Mouse (Mus musculus): ENCODE results near the gene Zmynd8. TPM values are rescaled to one million over a fixed set of nuclear protein-coding genes. Genes with fewer than 3 reads are reported as not detected.
A peak's percentile ranks its signal among the peaks of the same experiment; 100 is the strongest.

The Zmynd8 gene
- total and polyA plus RNA-seq, 2 experiments from 2014 or later, result 56.8 to 73.4 TPM

- 55% methylated on average over 15 of the region's 15 CpGs for WGBS
- H3K9me3 ChIP-seq (ENCODE audit: low read length), result no peaks in the 10 kb centered on the region
- no peaks in the 10 kb centered on the region for H3K27me3 ChIP-seq (ENCODE audit: insufficient read depth, low read length)
- no peak overlapping the region for H3K4me2 ChIP-seq (ENCODE audit: low read depth, low read length, poor library complexity, severe bottlenecking)
- H3K36me3 ChIP-seq (ENCODE audit: insufficient read depth, low read length), result no peaks in the 10 kb centered on the region
- H3K27ac ChIP-seq (ENCODE audit: low read depth, low read length), result no peak overlapping the region; the same call in 1 of the 2 replicates
- DNase-seq (ENCODE audit: low spot score) (peak; percentile 66), ATAC-seq (ENCODE audit: low FRiP score) (0 out of 2 replicates have a peak, but pooled peaks have one; percentile 20)
- H3K4me1 ChIP-seq (ENCODE audit: insufficient read depth, low read length), result peaks cover 7% of the 10 kb centered on the region; the same call in 1 of the 2 replicates
- H3K4me3 ChIP-seq (ENCODE audit: low read depth, low read length), result no peak overlapping the region
- H3K9ac ChIP-seq (replicated peaks; ENCODE audit: low read length, poor library complexity, severe bottlenecking), result no peak overlapping the region
- TF ChIP-seq CTCF (IDR thresholded peaks at IDR 0.05), result no peak
These were observed 141.0 kb downstream of the Zmynd8 start for GRCm38 (mm10) chr2:165757799-165758198.

GRCm38 (mm10) chr2:165752704-165753103 lies 146.1 kb downstream of the Zmynd8 start:
- WGBS, result 93% methylated on average over 4 of the region's 4 CpGs
- peaks cover 2% of the 10 kb centered on the region; the same call in 1 of the 2 replicates for H3K4me1 ChIP-seq (ENCODE audit: insufficient read depth, low read length)
- ATAC-seq (ENCODE audit: low FRiP score), result no peak

DNA sequence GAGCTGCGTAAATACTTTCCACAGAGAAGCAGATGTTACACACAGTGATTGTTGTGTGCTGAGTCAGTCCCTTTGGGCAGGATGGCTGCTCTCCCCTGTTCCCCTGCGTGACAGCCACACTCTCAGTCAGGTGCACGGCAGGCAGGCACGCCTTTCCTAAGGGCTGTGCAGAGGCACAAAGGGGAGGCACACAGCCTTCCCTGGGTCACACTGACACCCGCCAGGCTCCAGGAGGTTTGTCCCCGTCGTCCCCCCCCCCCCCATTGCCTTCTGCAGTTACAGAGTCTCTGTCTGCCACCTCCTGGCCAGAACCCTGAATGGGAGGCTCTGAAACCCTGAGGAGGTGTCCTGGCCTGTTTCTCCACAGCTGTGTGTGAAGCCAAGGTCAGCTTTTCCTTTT lies 147.7 kb downstream of the Zmynd8 start:
- Histone ChIP-seq H3K9ac (replicated peaks; ENCODE audit: low read length, poor library complexity, severe bottlenecking) (no peak overlapping the region), H3K4me1 (ENCODE audit: insufficient read depth, low read length) (no peaks in the 10 kb centered on the region), H3K27ac (ENCODE audit: low read depth, low read length) (no peak overlapping the region), H3K4me2 (ENCODE audit: low read depth, low read length, poor library complexity, severe bottlenecking) (no peak overlapping the region), H3K27me3 (ENCODE audit: insufficient read depth, low read length) (no peaks in the 10 kb centered on the region), H3K4me3 (ENCODE audit: low read depth, low read length) (no peak overlapping the region), H3K36me3 (ENCODE audit: insufficient read depth, low read length) (no peaks in the 10 kb centered on the region), H3K9me3 (ENCODE audit: low read length) (no peaks in the 10 kb centered on the region)
- peak; percentile 53 for TF ChIP-seq CTCF (IDR thresholded peaks at IDR 0.05)
- ATAC-seq (ENCODE audit: low FRiP score), result no peak
- WGBS, result 32% methylated on average over 7 of the region's 7 CpGs
- DNase-seq (ENCODE audit: low spot score), result no peak

More at GRCm38 (mm10) chr2:165752704-165753103, 146.1 kb downstream of the Zmynd8 start:
- Histone ChIP-seq H3K4me2 (ENCODE audit: low read depth, low read length, poor library complexity, severe bottlenecking) (no peak overlapping the region), H3K36me3 (ENCODE audit: insufficient read depth, low read length) (no peaks in the 10 kb centered on the region), H3K9ac (replicated peaks; ENCODE audit: low read length, poor library complexity, severe bottlenecking) (no peak overlapping the region), H3K27ac (ENCODE audit: low read depth, low read length) (no peak overlapping the region), H3K9me3 (ENCODE audit: low read length) (no peaks in the 10 kb centered on the region), H3K27me3 (ENCODE audit: insufficient read depth, low read length) (no peaks in the 10 kb centered on the region), H3K4me3 (ENCODE audit: low read depth, low read length) (no peak overlapping the region)
- no peak for TF ChIP-seq CTCF (IDR thresholded peaks at IDR 0.05)
- no peak for DNase-seq (ENCODE audit: low spot score)

DNA sequence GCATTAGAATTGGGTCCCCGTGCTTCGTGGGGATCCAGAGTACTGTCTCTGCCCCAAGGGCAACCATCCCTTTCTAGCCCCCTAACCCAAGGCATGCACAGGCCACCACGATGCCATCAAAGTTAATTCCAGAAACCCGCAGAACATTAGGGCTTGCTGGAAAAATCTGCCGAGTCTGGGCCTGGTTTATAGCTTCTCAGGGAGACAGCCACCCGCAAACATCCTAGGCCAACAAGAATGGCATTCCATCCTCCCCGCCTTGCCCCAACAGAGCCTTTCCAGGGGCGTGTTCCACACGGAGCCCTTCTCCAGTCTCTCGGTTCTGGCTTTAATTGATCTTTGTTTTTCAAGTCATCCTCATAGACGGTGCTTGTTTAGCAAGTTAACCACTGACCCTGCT lies 150.4 kb downstream of the Zmynd8 start:
- Histone ChIP-seq H3K27me3 (ENCODE audit: insufficient read depth, low read length) (no peaks in the 10 kb centered on the region), H3K27ac (ENCODE audit: low read depth, low read length) (no peak overlapping the region), H3K36me3 (ENCODE audit: insufficient read depth, low read length) (no peaks in the 10 kb centered on the region), H3K4me2 (ENCODE audit: low read depth, low read length, poor library complexity, severe bottlenecking) (no peak overlapping the region), H3K9me3 (ENCODE audit: low read length) (no peaks in the 10 kb centered on the region), H3K4me1 (ENCODE audit: insufficient read depth, low read length) (no peaks in the 10 kb centered on the region), H3K9ac (replicated peaks; ENCODE audit: low read length, poor library complexity, severe bottlenecking) (no peak overlapping the region), H3K4me3 (ENCODE audit: low read depth, low read length) (no peak overlapping the region)
- 15% methylated on average over 11 of the region's 11 CpGs for WGBS
- DNase-seq (ENCODE audit: low spot score) (no peak), ATAC-seq (ENCODE audit: low FRiP score) (no peak)
- no peak for TF ChIP-seq CTCF (IDR thresholded peaks at IDR 0.05)

DNA sequence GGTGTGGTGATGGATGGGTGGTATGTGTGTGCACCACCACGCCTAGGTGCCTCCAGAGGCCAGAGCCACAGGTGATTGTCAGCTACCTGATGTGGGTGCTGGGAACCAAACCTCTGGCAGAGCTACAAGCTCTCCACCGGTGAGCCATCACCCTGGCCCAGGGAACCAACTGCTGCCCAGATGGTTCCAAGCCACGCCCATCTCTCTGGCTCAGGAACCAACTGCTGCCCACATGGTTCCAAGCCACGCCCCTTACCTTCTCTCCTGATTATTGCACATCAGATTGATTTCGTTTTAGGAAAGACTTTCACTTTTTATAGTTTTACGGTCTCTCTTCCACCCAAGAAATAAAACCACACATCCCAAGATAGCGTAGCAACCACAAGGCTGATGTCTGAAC lies 150.8 kb downstream of the Zmynd8 start:
- ATAC-seq (ENCODE audit: low FRiP score), result no peak
- Histone ChIP-seq H3K4me1 (ENCODE audit: insufficient read depth, low read length) (no peaks in the 10 kb centered on the region), H3K36me3 (ENCODE audit: insufficient read depth, low read length) (no peaks in the 10 kb centered on the region), H3K27me3 (ENCODE audit: insufficient read depth, low read length) (no peaks in the 10 kb centered on the region), H3K9ac (replicated peaks; ENCODE audit: low read length, poor library complexity, severe bottlenecking) (no peak overlapping the region), H3K4me2 (ENCODE audit: low read depth, low read length, poor library complexity, severe bottlenecking) (no peak overlapping the region), H3K4me3 (ENCODE audit: low read depth, low read length) (no peak overlapping the region), H3K27ac (ENCODE audit: low read depth, low read length) (no peak overlapping the region), H3K9me3 (ENCODE audit: low read length) (no peaks in the 10 kb centered on the region)
- TF ChIP-seq CTCF (IDR thresholded peaks at IDR 0.05), result no peak
- WGBS, result 62% methylated on average over 7 of the region's 7 CpGs
- DNase-seq (ENCODE audit: low spot score), result no peak

GRCm38 (mm10) chr2:165745306-165746098 lies 153.3 kb downstream of the Zmynd8 start:
- Histone ChIP-seq H3K27ac (ENCODE audit: low read depth, low read length) (no peak overlapping the region), H3K9me3 (ENCODE audit: low read length) (no peaks in the 10 kb centered on the region), H3K4me1 (ENCODE audit: insufficient read depth, low read length) (no peaks in the 10 kb centered on the region), H3K27me3 (ENCODE audit: insufficient read depth, low read length) (no peaks in the 10 kb centered on the region), H3K4me3 (ENCODE audit: low read depth, low read length) (no peak overlapping the region), H3K36me3 (ENCODE audit: insufficient read depth, low read length) (no peaks in the 10 kb centered on the region), H3K9ac (replicated peaks; ENCODE audit: low read length, poor library complexity, severe bottlenecking) (no peak overlapping the region), H3K4me2 (ENCODE audit: low read depth, low read length, poor library complexity, severe bottlenecking) (no peak overlapping the region)
- WGBS, result 46% methylated on average over 18 of the region's 18 CpGs
- ATAC-seq (ENCODE audit: low FRiP score) (no peak), DNase-seq (ENCODE audit: low spot score) (peak; percentile 24)
- TF ChIP-seq CTCF (IDR thresholded peaks at IDR 0.05), result no peak
